Comparison of ENCODE assay signal across 21 mouse cellular contexts in genomic region chr5:86887081-86887480, GRCm38 (mm10). TPM values are rescaled to one million over a fixed set of nuclear protein-coding genes. Genes with fewer than 3 reads are reported as not detected.
"Had no signal": no experiment of that assay in that cellular context is flagged by ENCODE, and none has a peak within 500 bp of the region (broad histone marks: within the 10 kb centered on the region; RNA-seq: fewer than 3 reads in every experiment).

No protein-coding gene starts in this region.

- H3K9ac ChIP-seq: neural tube, embryonic 13.5 days; neural tube, embryonic 15.5 days; stomach, embryonic 15.5 days had no signal

- H3K27ac ChIP-seq: neural tube, embryonic 13.5 days; neural tube, embryonic 15.5 days; stomach, embryonic 15.5 days; stomach, postnatal 0 days had no signal

- H3K36me3 ChIP-seq: neural tube, embryonic 13.5 days; neural tube, embryonic 15.5 days; stomach, embryonic 15.5 days had no signal

- H3K4me1 ChIP-seq: neural tube, embryonic 13.5 days; neural tube, embryonic 15.5 days; stomach, embryonic 15.5 days had no signal

- H3K4me3 ChIP-seq: neural tube, embryonic 13.5 days; neural tube, embryonic 15.5 days; stomach, embryonic 15.5 days had no signal

- H3K9me3 ChIP-seq: neural tube, embryonic 13.5 days; stomach, embryonic 15.5 days had no signal

- H3K4me2 ChIP-seq: neural tube, embryonic 13.5 days; neural tube, embryonic 15.5 days; stomach, embryonic 15.5 days had no signal

- H3K27me3 ChIP-seq: neural tube, embryonic 13.5 days; neural tube, embryonic 15.5 days; stomach, embryonic 15.5 days had no signal

- DNase-seq: right cerebral cortex, adult 18-20 months; right cerebral cortex, postnatal 14 days; right cerebral cortex, postnatal 25 days; right cerebral cortex, postnatal 4 days; spleen, adult 18-20 months; thymus, adult 18-20 months; thymus, adult 2 months; thymus, postnatal 14 days; thymus, postnatal 25 days; thymus, postnatal 36 days; thymus, postnatal 4 days had no signal

RNA-seq across cellular contexts. Expression of gene Ugt2b34, which starts 19.7 kb away (rescaled TPM):
- polyA plus RNA-seq: neural tube, embryonic 13.5 days; neural tube, embryonic 14.5 days had no signal

RNA-seq across cellular contexts. Expression of gene Ugt2b1, which starts 39.2 kb away (rescaled TPM):
- polyA plus RNA-seq: neural tube, embryonic 13.5 days; neural tube, embryonic 14.5 days; neural tube, embryonic 15.5 days; small intestine, adult 2 months; spleen, adult 2 months; stomach, embryonic 14.5 days; stomach, embryonic 16.5 days; stomach, postnatal 0 days; testis, adult 2 months; thymus, adult 2 months had no signal
